Mouse (Mus musculus): ENCODE data around the gene Nup210l.

Nup210l gene

DNA sequence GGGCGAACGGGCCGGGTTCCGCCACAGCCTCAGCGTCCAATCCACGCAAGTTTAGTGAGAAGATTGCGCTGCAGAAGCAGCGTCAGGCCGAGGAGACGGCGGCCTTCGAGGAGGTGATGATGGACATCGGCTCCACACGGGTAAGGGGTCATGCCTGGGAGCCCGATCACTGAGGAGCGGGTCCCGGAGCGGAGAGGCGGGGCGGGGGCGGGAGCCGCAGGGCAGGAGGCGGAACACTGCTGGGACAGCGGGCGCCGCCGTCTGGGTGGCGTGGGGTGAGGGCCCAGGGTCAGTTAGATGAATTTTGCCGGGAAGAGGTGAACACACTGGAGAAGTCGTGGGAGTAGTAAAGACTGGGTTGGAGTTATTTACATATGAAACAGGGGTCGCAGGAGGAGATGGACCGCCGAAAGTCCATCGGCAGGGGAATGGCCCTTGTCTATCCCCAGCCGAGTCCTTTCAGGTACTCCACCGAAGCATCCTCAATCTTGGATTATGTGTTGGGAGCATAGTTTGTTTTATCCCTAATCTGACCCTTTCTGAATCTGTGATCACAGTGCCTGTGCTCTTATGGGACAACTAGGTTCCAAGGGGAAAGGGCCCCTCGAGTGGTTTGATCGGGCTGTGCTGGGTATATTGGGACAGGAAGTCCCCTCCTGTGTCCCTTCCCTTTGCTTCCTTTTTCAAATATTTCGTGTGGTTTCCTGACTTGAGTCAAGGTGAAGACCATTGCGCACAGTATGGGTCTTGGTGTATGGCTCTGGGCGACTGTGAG is 150.7 kb downstream of the Nup210l start:
- CTCF ChIA-PET = no interaction called here

GRCm38 (mm10) chr3:90255194-90255565 is 151.2 kb downstream of the Nup210l start:
- CTCF ChIA-PET = no interaction called here

DNA sequence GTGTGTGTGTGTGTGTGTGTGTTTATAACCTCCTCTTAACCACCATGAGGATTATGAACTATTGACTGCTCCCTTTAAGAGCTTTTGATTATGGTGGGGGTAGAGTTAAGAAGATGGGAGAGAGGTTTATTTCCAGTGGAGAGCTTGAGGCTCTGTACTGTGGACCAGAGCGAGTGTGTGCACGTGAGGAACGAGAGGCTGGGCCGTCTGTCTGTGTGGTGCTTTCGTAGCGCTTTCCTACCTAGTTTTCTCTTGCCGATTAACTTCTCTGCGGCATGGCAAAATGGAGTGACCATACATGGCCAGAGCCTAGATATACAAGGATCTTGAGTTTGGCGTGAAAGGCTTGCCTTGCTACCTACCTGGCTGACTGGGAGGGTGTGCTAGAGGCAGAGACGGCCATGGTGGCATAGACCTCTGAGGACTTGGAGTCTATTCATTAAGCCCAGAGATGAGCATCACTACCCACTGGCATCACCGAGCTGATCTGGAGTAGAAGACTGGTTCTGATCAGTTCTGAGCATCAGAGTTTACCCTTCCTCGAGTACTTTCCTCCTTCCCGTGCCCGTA is 151.9 kb downstream of the Nup210l start:
- CTCF ChIA-PET = interaction anchor here (0.6 kb wide), 3 partner anchors 14 to 24 kb away, joined by 4 to 5 read pairs (median 4); no protein-coding TSS in a partner anchor

DNA sequence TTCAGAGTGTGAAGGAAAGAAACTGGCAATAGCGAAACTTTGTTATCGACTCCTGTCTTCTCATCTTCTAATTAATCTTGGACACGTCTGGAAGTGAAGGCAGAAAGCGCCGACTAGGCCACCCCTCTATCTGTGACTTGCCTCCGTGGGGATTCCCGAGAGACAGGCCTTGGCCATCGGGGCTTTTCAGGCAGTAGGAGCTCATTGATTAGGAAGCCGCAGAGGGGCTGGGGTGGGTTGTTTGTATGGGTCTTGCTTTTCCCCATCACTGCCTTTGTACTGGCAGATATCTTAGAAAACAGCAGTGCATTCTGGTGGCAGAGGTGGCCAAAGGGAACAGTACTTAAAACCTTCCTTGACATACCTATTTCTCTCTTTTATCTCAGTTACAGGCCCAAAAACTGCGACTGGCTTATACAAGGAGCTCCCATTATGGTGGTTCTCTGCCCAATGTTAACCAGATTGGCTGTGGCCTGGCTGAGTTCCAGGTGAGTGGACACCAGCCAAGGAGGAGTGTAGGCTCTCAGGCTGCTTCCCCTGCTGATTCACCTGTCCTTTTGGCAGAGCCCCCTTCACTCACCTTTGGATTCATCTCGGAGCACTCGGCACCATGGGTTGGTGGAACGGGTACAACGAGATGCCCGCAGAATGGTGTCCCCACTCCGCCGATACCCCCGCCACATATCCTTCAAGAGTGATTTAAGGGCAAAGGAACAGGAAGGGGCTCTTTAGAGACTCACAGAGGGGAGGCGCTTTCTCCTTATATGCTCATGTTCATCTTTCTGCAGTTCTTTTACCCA is 153.0 kb downstream of the Nup210l start:
- CTCF ChIA-PET = no interaction called here

DNA sequence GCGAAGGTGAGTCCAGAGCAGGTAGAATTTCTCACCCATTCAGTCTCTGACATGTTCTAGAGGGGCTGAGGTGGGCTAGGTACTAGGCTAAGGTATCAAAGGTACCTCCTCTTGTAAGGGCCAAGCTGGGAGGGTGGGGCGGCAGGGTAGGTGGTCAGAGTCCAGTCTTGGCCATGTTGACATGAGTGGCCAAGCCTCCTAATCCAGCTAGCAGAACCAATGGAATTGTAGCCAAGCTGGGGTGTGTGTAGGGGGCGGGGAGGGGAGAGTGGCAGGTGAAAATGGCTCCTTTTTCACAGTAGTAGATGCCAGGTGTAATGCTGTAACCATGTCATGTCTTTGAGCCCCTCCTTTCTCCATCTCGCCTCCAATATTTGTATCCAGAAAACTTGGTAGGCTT is 154.6 kb downstream of the Nup210l start:
- CTCF ChIA-PET = interaction anchor here (0.6 kb wide), 1 partner anchor 61 kb away, joined by 3 read pairs; no protein-coding TSS in a partner anchor
